Mouse (Mus musculus) kidney, adult 2 months (tissue): ENCODE measurements around the gene Zkscan16.

Experiments used
- CTCF ChIP-seq: fragments of 200-500 bp; conservative IDR thresholded peaks from 2 replicates; pipeline ENCODE4 v1.5.1; 2011; ENCODE audit warnings: low read depth, mild to moderate bottlenecking, control low read depth, low read length, moderate library complexity, mixed read lengths; ENCODE audit not compliant: insufficient read depth, insufficient read length
- POLR2A ChIP-seq: fragments of 200-500 bp; IDR thresholded peaks from one replicate; pipeline ENCODE4 v1.6.1; 2011; ENCODE audit warnings: low read depth, low read length, control low read depth

DNA sequence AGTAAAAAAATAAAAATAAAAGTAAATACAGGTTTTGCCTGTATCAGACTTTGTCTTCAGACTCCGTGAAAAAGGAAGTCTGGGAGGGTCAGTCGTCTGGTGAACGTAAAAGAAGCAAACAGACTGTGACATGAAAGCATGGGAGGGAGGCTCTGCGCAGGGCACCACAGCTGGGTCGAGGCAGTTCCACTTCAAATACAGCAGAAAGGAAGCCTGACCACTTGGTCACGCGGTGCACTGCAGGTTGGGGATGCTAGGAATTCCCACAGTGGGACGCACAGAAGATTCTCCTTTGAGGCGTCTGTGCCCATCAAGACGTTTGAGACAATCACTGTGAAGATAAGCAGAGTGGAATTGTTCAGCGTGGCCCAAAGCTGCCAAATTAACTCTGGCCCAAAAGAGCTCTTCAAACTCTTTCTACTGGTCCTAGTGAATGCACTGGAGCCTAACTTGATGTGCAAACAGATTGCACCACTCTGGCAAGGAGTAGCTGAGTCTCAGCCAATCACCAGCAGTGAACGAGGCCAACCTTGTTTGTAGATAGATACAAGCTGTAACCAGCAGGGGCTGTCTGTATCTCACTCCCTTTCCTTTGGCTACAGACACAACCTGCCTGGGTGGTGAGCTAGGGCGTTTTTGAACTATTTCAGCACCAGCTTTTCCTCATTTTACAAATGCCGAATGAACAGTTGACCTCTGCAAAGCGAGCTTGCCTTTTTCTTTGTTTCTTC is 8.5 kb upstream of the Zkscan16 start:
- TF ChIP-seq CTCF (peak; percentile 48), POLR2A (no peak)
